Mouse (Mus musculus): ENCODE measurements around the gene Vasn. TPM values are rescaled to one million over a fixed set of nuclear protein-coding genes. Genes with fewer than 3 reads are reported as not detected.
"Not testable (repeated sequence)": the region's sequence is repeated elsewhere in the genome, so short reads cannot be mapped to it uniquely, and the experiment has no call there.

Vasn gene
- total and polyA plus RNA-seq, 3 experiments, result 2.0 to 5.0 (median 2.2) TPM

DNA sequence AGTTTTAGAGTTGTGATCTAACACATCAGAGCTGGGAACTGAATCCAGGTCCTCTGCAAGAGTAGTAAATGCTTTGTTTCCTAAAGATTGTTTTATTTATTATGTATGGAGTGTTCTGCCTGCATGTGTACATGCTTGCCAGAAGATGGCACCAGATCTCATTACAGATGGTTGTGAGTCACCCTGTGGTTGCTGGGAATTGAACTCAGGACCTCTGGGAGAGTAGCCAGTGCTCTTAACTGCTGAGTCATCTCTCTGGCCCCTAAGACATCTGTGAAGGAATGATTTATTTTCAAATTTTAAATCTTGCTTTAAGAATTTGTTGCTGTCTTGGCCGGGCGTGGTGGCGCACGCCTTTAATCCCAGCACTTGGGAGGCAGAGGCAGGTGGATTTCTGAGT lies 49.6 kb downstream of the Vasn start:
- Histone ChIP-seq H3K4me1 (ENCODE audit: control insufficient read depth in 1 of 2, insufficient read depth in 2 of 2) (peaks cover 6 to 23% of the 10 kb centered on the region in 2 experiments), H3K79me2 (replicated peaks; ENCODE audit: control insufficient read depth, extremely low read depth, insufficient read depth, poor library complexity, severe bottlenecking) (peaks cover 22% of the 10 kb centered on the region), H3K36me3 (replicated peaks in 1 of 2; ENCODE audit: control insufficient read depth in 1 of 2, insufficient read depth in 1 of 2, low read length in 1 of 2) (peaks cover 46 to 75% of the 10 kb centered on the region in 2 experiments)
- in situ Hi-C loops (cut with MboI; ENCODE audit: low pct_ligation_motif_present, low pct_unique_long_range_greater_than_20kb, low sequenced_read_pairs), result loop anchor here (5.0 kb wide), 1 partner anchor 88 kb away; no protein-coding TSS in a partner anchor
- H3K9ac ChIP-seq (ENCODE audit: insufficient read depth, low read depth); DNase-seq (ENCODE audit: extremely low read depth); H3K4me2 ChIP-seq (ENCODE audit: insufficient read depth, low read depth, poor library complexity, severe bottlenecking); H3K27me3 ChIP-seq (replicated peaks); H3K27ac ChIP-seq (ENCODE audit: insufficient read depth, low read depth); H3K9me3 ChIP-seq (replicated peaks; ENCODE audit: low read length); dilution Hi-C loops (cut with MboI; ENCODE audit: extremely low pct_ligation_motif_present, extremely low pct_unique_long_range_greater_than_20kb, low sequenced_read_pairs); H3K4me3 ChIP-seq (replicated peaks in 1 of 3; ENCODE audit: low read depth in 2 of 3, low read length in 2 of 3, poor library complexity in 1 of 3): not testable (repeated sequence)
- TF ChIP-seq SMC3 (IDR thresholded peaks at IDR 0.05; ENCODE audit: low read depth, low read length) (peak; percentile 28; the same call in 1 of the 2 replicates), CTCF (conservative IDR thresholded peaks at IDR 0.05 in 1 of 2, IDR thresholded peaks at IDR 0.05 in 1 of 2; ENCODE audit: low read depth in 2 of 2, low read length in 2 of 2) (peak in 1 of 2 experiments; percentile 27; a peak in 2 of 4 replicates), RAD21 (IDR thresholded peaks at IDR 0.05; ENCODE audit: low read depth, low read length) (peak; percentile 3; the same call in 1 of the 2 replicates)

Other genes starting within 250 kb of the Vasn start
- gene Adcy9, start 219.4 kb upstream of the Vasn start, total RNA-seq (2012; rRNA removed), result 2.2 and 3.1 TPM in 2 replicates
- 1.0 and 1.1 TPM in 2 replicates for gene Adcy9, start 219.4 kb upstream of the Vasn start, total RNA-seq (2014; rRNA removed)
- 0.97 and 1.2 TPM in 2 replicates for gene Adcy9, start 219.4 kb upstream of the Vasn start, polyA plus RNA-seq (2012; ENCODE audit: insufficient read length, low read depth)
- 44.6 and 60.3 TPM in 2 replicates for gene Srl, start 98.1 kb upstream of the Vasn start, total RNA-seq (2012; rRNA removed)
- 62.7 and 88.8 TPM in 2 replicates for gene Srl, start 98.1 kb upstream of the Vasn start, total RNA-seq (2014; rRNA removed)
- 71.3 and 77.9 TPM in 2 replicates for gene Srl, start 98.1 kb upstream of the Vasn start, polyA plus RNA-seq (2012; ENCODE audit: insufficient read length, low read depth)
- 23.5 and 27.5 TPM in 2 replicates for gene Tfap4, start 80.1 kb upstream of the Vasn start, total RNA-seq (2012; rRNA removed)
- 24.0 and 25.0 TPM in 2 replicates for gene Tfap4, start 80.1 kb upstream of the Vasn start, total RNA-seq (2014; rRNA removed)
- 43.3 and 46.6 TPM in 2 replicates for gene Tfap4, start 80.1 kb upstream of the Vasn start, polyA plus RNA-seq (2012; ENCODE audit: insufficient read length, low read depth)
- gene Glis2, start 45.2 kb upstream of the Vasn start, total RNA-seq (2012; rRNA removed), result 2.1 and 2.5 TPM in 2 replicates
- gene Glis2, start 45.2 kb upstream of the Vasn start, total RNA-seq (2014; rRNA removed), result 0.39 and 0.59 TPM in 2 replicates
- 3.2 and 3.3 TPM in 2 replicates for gene Glis2, start 45.2 kb upstream of the Vasn start, polyA plus RNA-seq (2012; ENCODE audit: insufficient read length, low read depth)
- gene Pam16, start 15.0 kb upstream of the Vasn start, total RNA-seq (2012; rRNA removed), result 152 and 158 TPM in 2 replicates
- 93.3 and 103 TPM in 2 replicates for gene Pam16, start 15.0 kb upstream of the Vasn start, total RNA-seq (2014; rRNA removed)
- 11.6 and 38.2 TPM in 2 replicates for gene Pam16, start 15.0 kb upstream of the Vasn start, polyA plus RNA-seq (2012; ENCODE audit: insufficient read length, low read depth)
- gene Dnaja3, start within 50 bp of the Vasn start, total RNA-seq (2012; rRNA removed), result 80.4 and 81.8 TPM in 2 replicates
- 85.1 and 85.3 TPM in 2 replicates for gene Dnaja3, start within 50 bp of the Vasn start, total RNA-seq (2014; rRNA removed)
- gene Dnaja3, start within 50 bp of the Vasn start, polyA plus RNA-seq (2012; ENCODE audit: insufficient read length, low read depth), result 51.5 and 56.6 TPM in 2 replicates
- gene Coro7, start 39.8 kb downstream of the Vasn start, total RNA-seq (2012; rRNA removed), result 19.8 and 20.0 TPM in 2 replicates
- 5.7 and 6.1 TPM in 2 replicates for gene Coro7, start 39.8 kb downstream of the Vasn start, total RNA-seq (2014; rRNA removed)
- 40.2 and 43.2 TPM in 2 replicates for gene Coro7, start 39.8 kb downstream of the Vasn start, polyA plus RNA-seq (2012; ENCODE audit: insufficient read length, low read depth)
- 20.0 and 20.3 TPM in 2 replicates for gene Nmral1, start 79.4 kb downstream of the Vasn start, total RNA-seq (2012; rRNA removed)
- gene Nmral1, start 79.4 kb downstream of the Vasn start, total RNA-seq (2014; rRNA removed), result 2.4 and 3.6 TPM in 2 replicates
- 3.2 TPM in 2 replicates for gene Nmral1, start 79.4 kb downstream of the Vasn start, polyA plus RNA-seq (2012; ENCODE audit: insufficient read length, low read depth)
- 72.3 and 73.2 TPM in 2 replicates for gene Hmox2, start 86.4 kb downstream of the Vasn start, total RNA-seq (2012; rRNA removed)
- gene Hmox2, start 86.4 kb downstream of the Vasn start, total RNA-seq (2014; rRNA removed), result 74.0 and 80.4 TPM in 2 replicates
- 91.9 and 121 TPM in 2 replicates for gene Hmox2, start 86.4 kb downstream of the Vasn start, polyA plus RNA-seq (2012; ENCODE audit: insufficient read length, low read depth)
- gene Cdip1, start 150.4 kb downstream of the Vasn start, total RNA-seq (2012; rRNA removed), result 28.0 and 28.7 TPM in 2 replicates
- gene Cdip1, start 150.4 kb downstream of the Vasn start, total RNA-seq (2014; rRNA removed), result 20.0 and 22.3 TPM in 2 replicates
- 18.5 and 22.2 TPM in 2 replicates for gene Cdip1, start 150.4 kb downstream of the Vasn start, polyA plus RNA-seq (2012; ENCODE audit: insufficient read length, low read depth)
- gene 4930562C15Rik, start 195.5 kb downstream of the Vasn start, total RNA-seq (2012; rRNA removed), result 0.04 and 0.13 TPM in 2 replicates
- 0.11 and 0.20 TPM in 2 replicates for gene 4930562C15Rik, start 195.5 kb downstream of the Vasn start, total RNA-seq (2014; rRNA removed)
- gene 4930562C15Rik, start 195.5 kb downstream of the Vasn start, polyA plus RNA-seq (2012; ENCODE audit: insufficient read length, low read depth), result 0.59 and 0.80 TPM in 2 replicates
- 11.6 and 12.9 TPM in 2 replicates for gene Ubald1, start 240.4 kb downstream of the Vasn start, total RNA-seq (2012; rRNA removed)
- gene Ubald1, start 240.4 kb downstream of the Vasn start, total RNA-seq (2014; rRNA removed), result 7.2 and 9.6 TPM in 2 replicates
- gene Ubald1, start 240.4 kb downstream of the Vasn start, polyA plus RNA-seq (2012; ENCODE audit: insufficient read length, low read depth), result 48.7 and 53.7 TPM in 2 replicates
- gene Mgrn1, start 246.3 kb downstream of the Vasn start, total RNA-seq (2012; rRNA removed), result 14.1 and 16.9 TPM in 2 replicates
- gene Mgrn1, start 246.3 kb downstream of the Vasn start, total RNA-seq (2014; rRNA removed), result 9.0 and 11.7 TPM in 2 replicates
- gene Mgrn1, start 246.3 kb downstream of the Vasn start, polyA plus RNA-seq (2012; ENCODE audit: insufficient read length, low read depth), result 12.9 and 15.5 TPM in 2 replicates

Data from CH12.LX (cell line).